Mouse (Mus musculus) intestine, embryonic 14.5 days (tissue): Measurements from ENCODE around the gene Taf12. TPM values are rescaled to one million over a fixed set of nuclear protein-coding genes. Genes with fewer than 3 reads are reported as not detected.

Experiments used
- ATAC-seq: fragments of 200-750 bp; cut with Nextera tagmentation; replicated peaks from 2 replicates; pipeline ENCODE4 v1.8.0; 2017; ENCODE audit warnings: low read depth, moderate number of reproducible peaks, moderate TSS enrichment, moderate library complexity; ENCODE audit not compliant: low FRiP score, low TSS enrichment
- DNase-seq: peaks from one replicate; pipeline ENCODE4 v3.0.0-alpha.2; 2018; ENCODE audit warnings: low spot score
- H3K27ac ChIP-seq: fragments of 300-500 bp; sonication (generic); 2 replicates; pipeline ENCODE4 v1.5.1; 2014; ENCODE audit warnings: low read depth, mild to moderate bottlenecking, control low read depth
- H3K27me3 ChIP-seq: fragments of 300-500 bp; sonication (generic); replicated peaks from 2 replicates; pipeline ENCODE4 v1.6.1; 2014; ENCODE audit warnings: low read length, control low read depth; ENCODE audit not compliant: control insufficient read depth, insufficient read depth
- H3K36me3 ChIP-seq: fragments of 300-500 bp; sonication (generic); 2 replicates; pipeline ENCODE4 v1.6.1; 2014; ENCODE audit warnings: low read length, control low read depth; ENCODE audit not compliant: control insufficient read depth, insufficient read depth
- H3K4me1 ChIP-seq: fragments of 300-500 bp; sonication (generic); replicated peaks from 2 replicates; pipeline ENCODE4 v1.6.1; 2014; ENCODE audit warnings: low read length, control low read depth, mixed read lengths; ENCODE audit not compliant: control insufficient read depth, insufficient read depth
- H3K4me2 ChIP-seq: fragments of 300-500 bp; sonication (generic); 2 replicates; pipeline ENCODE4 v1.6.1; 2014; ENCODE audit warnings: low read length
- H3K4me3 ChIP-seq: fragments of 300-500 bp; sonication (generic); 2 replicates; pipeline ENCODE4 v1.5.1; 2014; ENCODE audit warnings: low read depth, low read length, control low read depth, mixed read lengths
- H3K9ac ChIP-seq: fragments of 300-500 bp; sonication (generic); 2 replicates; pipeline ENCODE4 v1.6.1; 2014; ENCODE audit warnings: mild to moderate bottlenecking, low read length
- H3K9me3 ChIP-seq: fragments of 300-500 bp; sonication (generic); 2 replicates; pipeline ENCODE4 v1.6.1; 2016; ENCODE audit warnings: low read length, control low read depth; ENCODE audit not compliant: control insufficient read depth
- WGBS: fragments of 180-500 bp; shearing (Covaris S2); extraction: QIAGEN DNeasy Blood & Tissue Kit; methylation state at CpG from one replicate; pipeline ENCODE4 v1.1.7; 2014; 5-methylcytosine and 5-hydroxymethylcytosine counted together
- polyA plus RNA-seq: library from polyadenylated mRNA; unstranded; fragments of >200 nt; fragmentation: Nextera tagmentation; extraction: Ambion mirVana; gene quantifications from 2 replicates; pipeline ENCODE4 v1.2.1, GENCODE M21; 2014

Gene Taf12
- polyA plus RNA-seq, 1 experiment from 2014 or later, result 36.8 TPM

DNA sequence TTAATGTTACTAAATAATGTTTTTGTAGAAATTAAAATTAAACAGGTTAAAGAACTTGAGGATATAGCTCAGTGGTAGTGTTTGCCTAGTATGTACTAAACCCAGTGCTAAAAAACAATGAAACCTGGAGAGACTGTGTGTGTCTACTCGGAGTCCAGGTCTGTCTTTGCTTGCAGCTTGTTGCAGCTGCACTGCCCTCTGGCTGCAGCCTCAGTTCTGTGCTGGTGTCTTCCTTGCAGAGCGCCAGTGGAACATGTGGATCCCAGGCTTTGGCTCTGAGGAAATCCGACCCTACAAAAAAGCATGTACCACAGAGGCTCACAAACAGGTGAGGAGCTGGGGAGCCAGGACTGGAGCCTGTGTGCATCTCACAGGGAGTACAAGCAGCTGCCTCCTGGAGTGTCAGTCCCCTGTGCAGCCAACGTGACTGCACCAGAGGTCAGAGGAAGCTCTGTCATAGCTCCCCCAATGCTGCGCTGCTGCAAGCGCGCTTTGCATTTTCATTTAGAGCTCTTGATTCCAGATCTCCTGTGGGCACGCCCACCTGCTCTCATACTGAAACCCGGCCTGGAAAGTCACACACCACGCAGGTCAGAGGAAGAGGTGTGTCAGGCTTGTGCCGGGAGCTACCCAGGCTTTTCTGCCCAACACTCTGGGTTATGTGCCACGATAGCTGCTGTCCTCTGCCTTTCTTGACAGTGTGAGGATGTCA lies 17.6 kb downstream of the Taf12 start:
- no peaks in the 10 kb centered on the region for H3K27me3 ChIP-seq
- 88% methylated on average over 12 of the region's 12 CpGs for WGBS
- no peaks in the 10 kb centered on the region for H3K4me1 ChIP-seq
- ATAC-seq (no peak), DNase-seq (no peak)
- H3K4me2 ChIP-seq, result no peak overlapping the region
- H3K36me3 ChIP-seq, result peaks cover 23% of the 10 kb centered on the region
- H3K9me3 ChIP-seq, result peaks cover 4% of the 10 kb centered on the region; the same call in 1 of the 2 replicates
- no peak overlapping the region for H3K9ac ChIP-seq
- no peak overlapping the region for H3K4me3 ChIP-seq
- H3K27ac ChIP-seq, result no peak overlapping the region

DNA sequence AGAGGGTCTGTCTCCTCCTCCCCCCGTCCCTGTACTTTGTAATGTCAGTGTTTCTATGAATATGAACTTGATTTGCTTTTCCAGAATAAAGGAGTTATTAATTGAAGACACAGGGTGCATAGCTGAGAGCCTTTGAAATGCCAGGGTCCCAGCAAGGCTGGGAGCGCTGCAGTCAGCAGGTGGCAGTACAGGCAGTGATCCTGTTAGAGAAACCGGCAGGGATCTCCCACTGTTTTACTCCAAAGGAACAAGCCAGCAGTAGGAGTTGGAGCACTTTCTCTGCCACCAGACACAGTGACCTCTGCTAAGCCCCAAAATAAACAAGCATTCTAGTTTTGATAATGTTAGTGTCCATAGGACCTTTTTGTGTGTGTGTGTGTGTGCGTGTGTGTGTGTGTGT lies 18.8 kb downstream of the Taf12 start:
- H3K27me3 ChIP-seq, result no peaks in the 10 kb centered on the region
- no peaks in the 10 kb centered on the region for H3K4me1 ChIP-seq
- H3K4me3 ChIP-seq, result no peak overlapping the region
- no peak for ATAC-seq
- H3K9me3 ChIP-seq, result peaks cover 4% of the 10 kb centered on the region; the same call in 1 of the 2 replicates
- WGBS, result 36% methylated on average over 4 of the region's 4 CpGs
- no peak for DNase-seq
- peaks cover 21% of the 10 kb centered on the region for H3K36me3 ChIP-seq
- no peak overlapping the region for H3K27ac ChIP-seq
- H3K4me2 ChIP-seq, result no peak overlapping the region
- H3K9ac ChIP-seq, result no peak overlapping the region

DNA sequence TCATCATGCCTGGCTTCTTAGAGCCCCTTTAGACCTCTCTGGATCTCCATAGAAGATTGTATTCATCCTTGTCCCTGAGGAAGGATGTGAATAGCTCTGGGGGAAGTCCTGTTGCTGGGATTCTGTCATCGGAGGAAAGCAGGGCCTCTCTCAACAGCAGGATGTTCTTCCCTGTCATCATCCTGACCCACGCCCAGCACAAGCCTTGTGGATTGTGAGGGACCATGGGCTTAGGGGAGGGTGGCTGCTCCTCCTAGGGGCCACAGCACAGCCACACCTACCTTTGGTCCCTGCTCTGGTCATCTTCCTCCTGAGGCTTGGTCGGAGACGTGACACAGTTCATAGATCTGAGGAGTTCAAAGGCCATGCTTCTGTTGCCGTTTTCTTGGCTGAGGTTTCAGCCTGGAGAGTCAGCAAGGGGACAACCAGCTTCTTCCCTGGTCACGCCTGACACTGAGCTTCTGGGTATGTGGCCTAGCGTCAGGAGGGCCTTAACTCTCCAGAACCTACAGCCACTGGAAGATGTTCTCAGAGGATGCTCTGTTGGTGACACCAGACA lies 19.6 kb downstream of the Taf12 start:
- H3K4me1 ChIP-seq, result no peaks in the 10 kb centered on the region
- H3K27me3 ChIP-seq, result no peaks in the 10 kb centered on the region
- peaks cover 4% of the 10 kb centered on the region; the same call in 1 of the 2 replicates for H3K9me3 ChIP-seq
- ATAC-seq, result no peak
- WGBS, result 82% methylated on average over 7 of the region's 7 CpGs
- H3K9ac ChIP-seq, result no peak overlapping the region
- H3K4me3 ChIP-seq, result no peak overlapping the region
- peaks cover 21% of the 10 kb centered on the region for H3K36me3 ChIP-seq
- no peak overlapping the region for H3K4me2 ChIP-seq
- no peak for DNase-seq
- H3K27ac ChIP-seq, result no peak overlapping the region

DNA sequence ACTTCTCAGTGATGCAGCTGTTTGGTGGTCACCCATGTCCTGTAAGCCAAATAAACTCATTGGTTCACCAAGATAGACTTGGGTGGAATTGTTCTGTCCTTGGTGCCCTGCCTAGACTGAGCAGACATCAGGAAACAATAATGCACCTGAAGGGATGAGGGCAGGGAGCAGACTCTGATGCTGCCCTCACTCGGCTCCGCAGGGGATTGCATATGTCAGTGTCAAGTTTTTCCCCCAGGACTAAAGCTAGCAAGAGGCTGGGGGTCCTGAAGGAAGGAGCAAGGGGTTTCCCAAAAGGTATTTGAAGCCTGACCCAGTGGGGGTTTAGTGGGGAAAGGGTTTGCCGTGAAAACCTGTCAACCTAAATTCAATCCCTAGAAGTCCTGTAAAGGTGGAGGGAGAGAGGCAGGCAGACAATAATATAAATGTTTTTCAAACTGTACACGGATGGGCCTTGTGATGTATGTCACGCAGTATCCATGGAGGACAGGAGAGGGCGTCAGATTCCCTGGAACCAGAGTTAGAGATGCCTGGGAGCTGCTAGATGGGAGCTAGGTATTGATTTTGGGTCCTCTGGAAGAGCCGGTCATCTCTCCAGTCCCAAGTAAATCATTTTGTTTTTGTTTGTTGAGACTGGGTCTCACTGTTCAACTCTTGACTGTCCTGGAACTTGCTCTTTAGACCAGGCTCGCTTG lies 21.7 kb downstream of the Taf12 start:
- DNase-seq, result no peak
- peaks cover 4% of the 10 kb centered on the region; the same call in 1 of the 2 replicates for H3K9me3 ChIP-seq

DNA sequence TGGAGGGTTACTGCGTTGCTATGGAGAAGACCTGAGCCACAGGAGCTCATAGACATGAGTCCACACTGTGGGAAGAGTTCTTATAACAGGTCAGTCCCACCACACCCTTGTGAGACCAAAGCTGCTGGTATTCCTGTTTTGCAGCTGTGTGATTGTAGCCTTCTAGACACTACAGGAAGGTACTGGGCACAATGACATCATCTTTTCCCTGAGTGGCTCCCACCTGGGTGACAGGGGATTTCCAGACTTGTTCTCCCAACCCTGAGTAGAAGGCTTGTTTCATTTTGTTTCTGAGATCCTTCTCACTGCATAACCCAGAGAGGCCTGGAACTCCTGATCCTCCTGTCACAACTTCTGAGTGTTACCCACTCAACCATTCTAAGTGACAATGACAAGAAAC lies 25.7 kb downstream of the Taf12 start:
- Histone ChIP-seq H3K4me3 (no peak overlapping the region), H3K36me3 (no peaks in the 10 kb centered on the region), H3K4me1 (no peaks in the 10 kb centered on the region), H3K4me2 (no peak overlapping the region), H3K27me3 (no peaks in the 10 kb centered on the region), H3K9me3 (no peaks in the 10 kb centered on the region), H3K27ac (no peak overlapping the region), H3K9ac (no peak overlapping the region)
- WGBS, result 75% methylated on average over 1 of the region's 1 CpGs
- no peak for ATAC-seq
- DNase-seq, result no peak

More for the DNA sequence above, 21.7 kb downstream of the Taf12 start:
- 45% methylated on average over 8 of the region's 8 CpGs for WGBS
- H3K4me3 ChIP-seq, result no peak overlapping the region
- H3K4me2 ChIP-seq, result no peak overlapping the region
- H3K27me3 ChIP-seq, result no peaks in the 10 kb centered on the region
- peaks cover 13% of the 10 kb centered on the region; the same call in 1 of the 2 replicates for H3K36me3 ChIP-seq
- no peaks in the 10 kb centered on the region for H3K4me1 ChIP-seq
- no peak overlapping the region for H3K9ac ChIP-seq
- no peak for ATAC-seq
- H3K27ac ChIP-seq, result no peak overlapping the region

DNA sequence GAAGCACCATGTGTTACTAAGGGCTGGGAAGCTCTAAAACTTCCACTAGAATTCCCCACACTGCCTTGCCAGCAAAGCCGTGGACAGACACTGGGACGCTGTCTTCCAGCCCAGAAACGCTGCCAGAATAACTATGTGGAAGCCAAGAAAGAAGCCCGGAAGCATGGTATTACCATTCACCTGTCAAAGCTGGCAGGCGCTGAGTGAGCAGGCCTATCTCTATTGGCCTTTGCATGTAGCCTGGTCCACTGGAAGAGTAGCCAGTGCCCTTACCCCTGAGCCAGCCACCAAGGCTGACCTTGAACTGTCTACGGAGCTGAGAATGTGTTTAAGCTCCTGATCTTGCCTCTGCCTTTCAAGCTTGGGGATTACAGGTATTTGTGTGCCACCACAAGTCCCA lies 27.3 kb downstream of the Taf12 start:
- no peaks in the 10 kb centered on the region for H3K4me1 ChIP-seq
- no peak overlapping the region for H3K9ac ChIP-seq
- no peak for ATAC-seq
- no peak for DNase-seq
- no peaks in the 10 kb centered on the region for H3K36me3 ChIP-seq
- H3K9me3 ChIP-seq, result no peaks in the 10 kb centered on the region
- H3K27ac ChIP-seq, result no peak overlapping the region
- WGBS, result 75% methylated on average over 6 of the region's 6 CpGs
- no peak overlapping the region for H3K4me3 ChIP-seq
- no peak overlapping the region for H3K4me2 ChIP-seq
- H3K27me3 ChIP-seq, result no peaks in the 10 kb centered on the region

DNA sequence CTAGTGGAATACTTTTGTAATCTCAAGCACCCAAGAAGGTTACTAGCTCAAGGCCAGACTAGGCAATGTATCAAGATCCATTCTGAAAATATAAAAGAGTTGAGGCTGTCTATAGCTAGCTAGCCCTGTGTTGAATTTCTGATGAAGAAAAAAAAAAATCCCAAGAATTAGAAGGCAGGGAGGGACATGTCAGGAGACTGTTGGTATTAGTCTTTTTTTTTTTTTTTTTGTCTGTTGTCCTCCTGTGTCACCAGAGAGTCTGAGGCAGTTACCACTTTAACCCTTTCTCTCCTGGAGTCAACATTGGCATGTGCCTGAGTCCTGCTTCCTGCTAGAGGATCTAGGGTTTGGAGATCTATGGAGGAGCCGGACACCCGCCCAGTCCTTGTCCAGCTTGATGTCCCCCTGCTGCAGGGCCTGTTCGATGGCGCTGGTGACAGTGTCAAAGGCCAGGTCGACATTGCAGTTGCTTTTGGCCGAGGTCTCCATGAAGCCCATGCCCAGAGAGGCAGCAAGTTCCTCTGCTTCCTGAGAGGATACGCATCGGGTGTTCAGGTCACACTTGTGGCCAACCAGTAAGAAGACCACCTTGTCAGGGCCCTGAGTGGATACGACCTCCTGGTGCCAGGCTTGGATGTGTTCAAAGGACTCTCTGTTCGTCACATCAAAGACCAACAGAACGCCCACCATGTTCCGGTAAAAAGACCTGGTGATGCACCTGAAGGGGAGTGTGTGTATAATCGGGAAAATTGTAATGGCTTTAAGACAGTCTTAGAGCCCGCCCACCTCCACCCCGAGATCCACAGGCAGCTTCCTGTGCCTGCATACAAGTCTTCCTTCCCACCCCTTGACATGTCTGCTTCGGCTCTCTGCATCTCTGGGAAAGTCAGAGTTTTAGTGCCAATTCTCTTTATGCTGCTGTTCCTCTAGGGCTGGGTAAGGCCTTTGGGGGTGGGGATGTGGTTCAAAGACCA lies 28.1 kb downstream of the Taf12 start:
- Histone ChIP-seq H3K27ac (no peak overlapping the region), H3K36me3 (no peaks in the 10 kb centered on the region)
- no peak for DNase-seq

DNA sequence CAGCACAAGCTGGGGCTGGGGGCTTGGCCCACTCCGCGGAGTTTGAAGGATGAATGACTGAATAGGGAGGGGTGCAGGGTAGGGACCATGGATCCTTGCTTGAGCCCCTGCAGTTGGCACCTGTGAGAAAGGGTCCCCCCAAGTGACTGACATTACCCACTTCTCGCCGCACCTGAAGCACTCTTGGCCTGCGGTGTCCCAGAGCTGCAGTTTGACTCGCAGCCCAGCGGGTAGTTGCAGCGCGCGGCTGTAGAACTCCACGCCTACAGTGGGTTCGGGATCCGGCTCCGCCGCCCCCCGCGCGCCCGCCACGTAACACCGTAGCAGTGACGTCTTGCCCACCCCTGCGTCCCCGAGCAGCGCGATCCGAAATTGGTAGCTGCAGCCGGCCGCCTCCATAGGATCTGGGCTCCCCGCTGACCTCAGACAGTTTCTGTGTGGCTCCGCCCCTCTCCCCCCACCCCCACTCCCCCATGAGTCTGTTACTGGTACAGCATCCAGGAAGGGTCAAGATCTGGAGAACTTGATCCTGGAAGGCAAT lies 28.8 kb downstream of the Taf12 start, which contains the start of gene Rab42:
Gene Rab42, minus strand, starts transcription at position 447 of the 541 bp plus-strand sequence.
- Histone ChIP-seq H3K36me3 (no peaks in the 10 kb centered on the region), H3K4me2 (peak within 1 kb of the TSS; percentile 68), H3K27me3 (no peaks in the 10 kb centered on the region), H3K4me3 (peak within 1 kb of the TSS; percentile 45), H3K4me1 (no peaks in the 10 kb centered on the region), H3K9me3 (no peaks in the 10 kb centered on the region), H3K9ac (peak within 1 kb of the TSS; percentile 48), H3K27ac (peak within 1 kb of the TSS; percentile 16; the same call in 1 of the 2 replicates)
- ATAC-seq (peak; percentile 76), DNase-seq (peak; percentile 87)
- 1% methylated on average over 31 of the region's 31 CpGs for WGBS

More for the DNA sequence above, 28.1 kb downstream of the Taf12 start:
- H3K4me2 ChIP-seq, result peak overlapping the region; percentile 68
- peak overlapping the region; percentile 45 for H3K4me3 ChIP-seq
- ATAC-seq, result no peak
- H3K9me3 ChIP-seq, result no peaks in the 10 kb centered on the region
- 65% methylated on average over 16 of the region's 16 CpGs for WGBS
- H3K4me1 ChIP-seq, result no peaks in the 10 kb centered on the region
- no peaks in the 10 kb centered on the region for H3K27me3 ChIP-seq
- peak overlapping the region; percentile 48 for H3K9ac ChIP-seq
